Mouse (Mus musculus): ENCODE results near the gene Gm49510. TPM values are rescaled to one million over a fixed set of nuclear protein-coding genes. Genes with fewer than 3 reads are reported as not detected.
A peak's percentile ranks its signal among the peaks of the same experiment; 100 is the strongest.

Gm49510 gene
- polyA plus RNA-seq, 1 experiment from 2014 or later = 0.74 TPM

DNA sequence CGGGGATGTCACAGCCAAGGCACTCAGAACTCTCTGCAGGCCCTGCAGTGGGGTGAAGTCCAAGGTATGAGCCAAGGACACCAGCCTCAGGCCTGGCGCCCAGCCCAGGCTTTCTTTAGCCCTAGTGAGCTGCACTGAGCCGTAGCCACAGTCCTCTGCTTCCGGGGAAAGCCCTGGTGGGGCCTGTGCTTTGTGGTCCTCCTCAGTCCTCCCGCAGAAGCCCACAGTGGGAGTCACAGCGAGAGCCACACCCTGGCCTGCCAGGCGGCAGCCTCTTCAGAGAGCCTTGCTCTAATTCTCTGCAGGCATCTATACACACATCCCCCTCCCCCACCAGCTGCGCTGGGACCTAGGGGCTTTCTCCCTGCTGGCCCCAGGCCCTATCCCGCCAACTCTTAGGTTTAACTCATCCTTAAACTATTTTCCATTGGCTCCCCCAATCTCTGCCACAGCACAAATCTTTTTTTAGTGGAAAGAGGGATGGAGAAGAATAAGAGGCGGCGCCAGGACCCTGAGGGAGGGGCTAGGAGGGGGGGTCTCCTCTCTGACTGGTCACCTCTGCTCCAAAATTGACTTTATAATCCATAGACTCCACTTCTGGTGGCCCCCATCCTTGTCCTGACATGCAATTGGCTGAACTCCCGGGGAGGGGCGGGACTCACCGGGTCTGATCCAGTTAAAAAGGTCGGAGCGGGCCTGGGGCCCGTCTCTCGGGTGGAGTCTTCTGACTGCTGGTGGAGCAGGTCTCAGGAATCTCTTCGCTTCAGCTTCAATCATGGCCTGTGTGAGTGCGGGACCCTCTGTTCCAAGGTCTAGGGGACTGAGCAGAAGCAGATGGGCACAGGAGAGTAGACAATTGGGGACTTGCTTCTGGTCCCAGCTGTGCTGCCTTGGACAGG lies 26.8 kb downstream of the Gm49510 start, which contains the start of gene Lgals1:
Gene Lgals1, plus strand, starts transcription at position 705 of the 899 bp plus-strand sequence.
- WGBS = 8% methylated on average over 20 of the region's 20 CpGs
- Histone ChIP-seq H3K27ac (replicated peaks) (peak within 1 kb of the TSS; percentile 88), H3K36me3 (replicated peaks) (peaks cover 13% of the 10 kb centered on the region), H3K27me3 (replicated peaks; ENCODE audit: low read depth, poor library complexity, severe bottlenecking) (peaks cover 13% of the 10 kb centered on the region), H3K4me1 (peaks cover 50% of the 10 kb centered on the region), H3K4me3 (peak within 1 kb of the TSS; percentile 56), H3K9me3 (no peaks in the 10 kb centered on the region)
- DNase-seq (ENCODE audit: low spot score) = peak; percentile 90

DNA sequence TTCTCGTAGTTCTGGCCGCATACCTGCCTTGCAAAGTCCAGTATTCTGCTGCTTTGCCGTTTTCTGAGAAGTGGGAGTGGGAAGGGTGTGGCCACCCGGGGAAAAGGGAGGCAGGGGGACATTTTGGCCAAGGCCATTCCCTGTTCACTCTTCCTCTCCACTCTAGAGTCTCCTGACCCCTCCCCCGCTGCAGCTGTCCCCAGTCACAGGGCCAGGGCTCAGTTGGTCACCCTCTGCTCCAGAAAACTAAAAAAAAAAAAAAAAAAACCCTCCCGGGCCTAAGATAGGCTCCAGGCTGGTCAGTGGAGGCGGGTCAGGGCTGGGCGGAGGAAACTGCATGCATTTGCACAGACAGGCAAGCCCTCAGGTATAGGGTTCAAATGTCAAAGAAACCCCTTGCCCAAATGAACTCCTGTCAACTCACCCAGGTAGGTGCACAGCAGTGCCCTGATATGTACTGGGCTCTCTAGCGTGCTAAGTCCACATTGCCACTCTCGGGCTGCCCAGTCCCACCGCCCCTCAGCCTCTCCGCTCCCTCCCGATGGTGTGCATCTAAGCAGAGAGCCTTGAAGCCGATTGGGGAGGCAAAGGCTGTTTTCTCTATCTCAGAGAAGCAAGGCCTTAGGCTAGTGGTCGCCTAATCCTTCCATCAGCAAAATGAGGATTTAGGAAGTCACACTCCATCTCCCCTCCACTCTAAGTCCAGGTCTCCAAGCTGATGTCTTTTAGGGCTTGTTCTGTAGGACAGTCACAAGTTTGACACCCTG lies 27.7 kb downstream of the Gm49510 start:
- peaks cover 13% of the 10 kb centered on the region for H3K27me3 ChIP-seq (replicated peaks; ENCODE audit: low read depth, poor library complexity, severe bottlenecking)
- peak overlapping the region; percentile 56 for H3K4me3 ChIP-seq
- WGBS = 18% methylated on average over 15 of the region's 15 CpGs
- H3K36me3 ChIP-seq (replicated peaks) = peaks cover 13% of the 10 kb centered on the region
- peaks cover 50% of the 10 kb centered on the region for H3K4me1 ChIP-seq
- H3K9me3 ChIP-seq = no peaks in the 10 kb centered on the region
- peak overlapping the region; percentile 88 for H3K27ac ChIP-seq (replicated peaks)
- peak; percentile 32 for DNase-seq (ENCODE audit: low spot score)

DNA sequence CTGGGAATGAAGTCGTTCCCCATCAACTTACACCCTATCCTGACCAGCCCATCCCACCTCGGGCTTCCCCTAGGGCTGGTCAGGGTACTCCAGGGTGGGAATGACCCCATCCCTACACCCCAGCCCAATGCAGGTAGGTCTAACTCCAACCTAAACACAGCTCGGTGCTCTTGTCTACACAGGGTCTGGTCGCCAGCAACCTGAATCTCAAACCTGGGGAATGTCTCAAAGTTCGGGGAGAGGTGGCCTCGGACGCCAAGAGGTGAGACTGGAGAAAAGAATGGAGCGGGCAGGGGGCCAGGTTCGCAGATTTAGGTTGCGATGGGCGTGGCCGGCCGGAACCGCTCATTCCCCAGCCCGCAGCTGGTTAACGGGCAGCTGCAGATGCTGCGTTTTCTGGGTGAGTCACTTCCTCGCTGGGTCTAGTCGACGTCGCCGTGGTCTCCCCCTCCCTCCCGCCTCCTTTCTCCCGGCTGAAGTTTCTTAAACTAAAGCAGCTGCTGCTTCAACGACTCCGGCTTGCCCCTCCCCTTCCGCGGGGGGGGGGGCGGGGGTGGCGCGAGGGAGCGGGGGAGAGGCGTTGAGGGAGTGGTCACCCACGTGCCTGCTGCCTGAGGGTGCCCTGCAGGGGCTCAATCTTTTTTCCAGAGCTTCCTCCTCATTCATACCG lies 28.5 kb downstream of the Gm49510 start:
- peak overlapping the region; percentile 56 for H3K4me3 ChIP-seq
- WGBS = under 1% methylated on average over 34 of the region's 35 CpGs
- peaks cover 13% of the 10 kb centered on the region for H3K27me3 ChIP-seq (replicated peaks; ENCODE audit: low read depth, poor library complexity, severe bottlenecking)
- DNase-seq (ENCODE audit: low spot score) = peak; percentile 94
- peaks cover 50% of the 10 kb centered on the region for H3K4me1 ChIP-seq
- no peaks in the 10 kb centered on the region for H3K9me3 ChIP-seq
- peaks cover 13% of the 10 kb centered on the region for H3K36me3 ChIP-seq (replicated peaks)
- H3K27ac ChIP-seq (replicated peaks) = peak overlapping the region; percentile 88

DNA sequence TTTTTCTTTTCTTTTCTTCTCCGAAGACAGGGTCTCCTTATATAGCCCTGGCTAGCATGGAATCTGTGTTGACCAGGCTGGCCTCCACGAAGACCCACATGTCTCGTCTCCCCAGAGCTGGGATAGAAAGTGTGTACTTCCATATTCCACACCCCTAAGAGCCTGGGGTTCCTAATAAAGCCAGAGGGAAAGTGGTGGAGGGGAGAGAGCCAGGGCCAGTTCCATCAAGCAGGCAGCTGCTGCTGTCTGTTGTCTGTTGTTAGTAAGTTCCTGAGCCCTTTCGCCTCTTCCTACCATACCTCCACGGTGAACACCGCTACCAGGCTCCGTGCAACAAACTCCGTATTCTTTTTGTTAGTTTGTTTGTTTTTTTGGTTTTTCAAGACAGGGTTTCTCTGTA lies 29.1 kb downstream of the Gm49510 start:
- Histone ChIP-seq H3K36me3 (replicated peaks) (peaks cover 13% of the 10 kb centered on the region), H3K4me1 (peaks cover 47% of the 10 kb centered on the region), H3K4me3 (peak overlapping the region; percentile 56), H3K27me3 (replicated peaks; ENCODE audit: low read depth, poor library complexity, severe bottlenecking) (peaks cover 13% of the 10 kb centered on the region), H3K27ac (replicated peaks) (peak overlapping the region; percentile 88), H3K9me3 (no peaks in the 10 kb centered on the region)
- 50% methylated on average over 8 of the region's 8 CpGs for whole genome bisulfite sequencing
- DNase-seq (ENCODE audit: low spot score) = no peak

DNA sequence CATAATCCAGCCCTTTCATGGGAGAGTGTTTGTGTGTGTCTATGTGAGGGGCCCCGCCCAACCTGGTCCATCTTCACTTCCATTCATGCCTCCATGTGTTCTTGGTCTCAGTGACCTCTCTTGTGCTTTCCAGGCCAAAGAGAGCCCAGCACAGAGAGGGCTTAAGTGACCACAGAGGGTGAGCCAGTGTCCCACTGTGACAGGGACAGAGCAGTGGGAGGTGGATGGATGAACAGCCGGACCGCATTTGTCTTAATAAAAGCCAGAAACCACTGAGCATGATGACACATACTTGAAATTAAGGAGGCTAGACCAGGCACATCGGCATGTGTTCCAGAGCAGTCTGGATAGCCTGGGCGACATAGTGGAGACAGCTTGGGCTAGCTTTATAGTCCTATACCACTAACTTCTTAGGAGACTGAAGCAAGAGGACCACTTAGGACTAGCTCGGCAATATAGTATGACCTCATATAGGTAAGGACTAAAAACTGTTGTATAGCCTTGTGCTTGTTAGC lies 30.8 kb downstream of the Gm49510 start:
- no peaks in the 10 kb centered on the region for H3K9me3 ChIP-seq
- peaks cover 13% of the 10 kb centered on the region for H3K36me3 ChIP-seq (replicated peaks)
- 82% methylated on average over 6 of the region's 6 CpGs for WGBS
- no peak overlapping the region for H3K4me3 ChIP-seq
- H3K27me3 ChIP-seq (replicated peaks; ENCODE audit: low read depth, poor library complexity, severe bottlenecking) = peaks cover 13% of the 10 kb centered on the region
- no peak overlapping the region for H3K27ac ChIP-seq (replicated peaks)
- no peak for DNase-seq (ENCODE audit: low spot score)
- peaks cover 39% of the 10 kb centered on the region for H3K4me1 ChIP-seq

DNA sequence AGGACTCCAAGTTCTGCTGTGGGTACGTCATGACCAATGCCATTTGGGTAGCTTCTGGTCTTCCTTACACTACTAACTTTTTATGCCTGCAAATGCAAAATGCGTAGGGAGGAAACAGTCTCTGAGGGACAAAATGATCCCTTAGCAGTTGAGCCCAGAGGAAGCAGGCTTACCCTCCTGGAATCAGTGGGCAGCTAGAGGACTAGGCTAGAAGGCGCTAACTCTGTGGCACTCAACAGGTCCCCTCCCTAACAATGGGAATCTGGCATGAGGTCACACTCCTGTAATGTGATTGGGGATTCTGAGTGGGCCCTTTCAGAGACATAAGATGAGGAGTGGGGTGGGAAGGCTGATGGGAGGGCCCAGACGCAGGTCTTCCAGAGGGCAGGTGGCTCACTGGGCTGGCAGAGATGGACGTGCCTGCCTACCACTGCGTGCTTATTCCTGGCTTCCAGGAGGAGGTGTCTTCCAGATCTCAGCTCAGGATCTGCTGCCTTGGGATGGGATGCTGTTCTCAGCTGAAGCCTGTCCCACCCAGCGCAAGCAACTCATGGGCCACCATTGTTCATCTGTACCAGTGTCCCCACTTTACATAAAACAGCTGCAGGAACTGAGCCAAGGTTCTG lies 31.4 kb downstream of the Gm49510 start:
- Histone ChIP-seq H3K9me3 (no peaks in the 10 kb centered on the region), H3K36me3 (replicated peaks) (peaks cover 13% of the 10 kb centered on the region), H3K27ac (replicated peaks) (0 out of 2 replicates have a peak overlapping the region, but pooled peaks have one; percentile 19), H3K4me3 (no peak overlapping the region), H3K27me3 (replicated peaks; ENCODE audit: low read depth, poor library complexity, severe bottlenecking) (peaks cover 13% of the 10 kb centered on the region), H3K4me1 (peaks cover 39% of the 10 kb centered on the region)
- 92% methylated on average over 7 of the region's 7 CpGs for WGBS
- DNase-seq (ENCODE audit: low spot score) = no peak

DNA sequence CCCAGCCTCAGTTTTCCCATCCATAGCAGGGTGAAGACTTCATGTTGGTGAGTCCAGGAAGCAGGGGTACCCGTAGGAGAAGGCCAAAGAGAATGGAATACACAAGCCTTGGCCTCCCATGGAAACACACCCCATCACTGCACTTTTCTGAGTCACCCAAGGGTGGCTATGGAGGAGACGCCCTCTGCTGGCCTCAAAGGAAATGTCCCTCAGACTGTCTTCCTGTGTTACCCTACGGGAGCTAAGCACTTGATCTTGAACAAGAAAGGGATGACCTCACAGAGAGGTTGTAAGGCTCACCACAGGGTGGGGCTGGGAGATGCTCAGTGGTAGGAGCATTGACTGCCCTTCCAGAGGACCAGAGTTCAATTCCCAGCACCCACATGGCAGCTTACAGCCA lies 32.1 kb downstream of the Gm49510 start:
- WGBS = 30% methylated on average over 3 of the region's 3 CpGs

DNA sequence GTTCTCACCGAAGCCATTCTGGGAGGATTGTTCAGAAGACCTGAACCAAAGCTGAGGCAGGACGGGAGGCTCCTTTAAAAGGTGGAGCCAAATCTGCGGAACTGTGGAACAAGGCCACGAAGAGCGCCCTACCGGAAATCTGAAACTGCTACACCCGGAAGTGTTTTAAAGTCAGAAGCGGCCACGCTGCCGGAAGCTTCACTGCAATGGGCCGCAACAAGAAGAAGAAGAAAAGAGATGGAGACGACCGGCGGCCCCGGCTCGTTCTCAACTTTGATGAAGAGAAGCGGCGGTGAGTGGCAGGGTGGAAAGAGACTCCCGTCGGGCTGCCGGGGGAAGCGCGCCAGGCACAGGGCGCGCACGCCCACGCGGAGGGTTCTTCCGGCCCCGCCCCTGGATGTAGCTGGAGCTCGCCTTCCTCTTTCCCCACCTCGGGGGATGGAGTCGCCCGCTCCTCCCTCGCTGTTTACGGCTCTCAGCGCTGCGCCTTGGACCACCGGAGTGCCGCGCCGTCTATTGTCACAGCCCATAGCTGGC lies 35.4 kb downstream of the Gm49510 start, which contains the start of gene Nol12:
Gene Nol12, plus strand, starts transcription at position 150 of the 537 bp plus-strand sequence.
- DNase-seq (ENCODE audit: low spot score) = peak; percentile 90

More for the DNA sequence above, 32.1 kb downstream of the Gm49510 start:
- no peak overlapping the region for H3K27ac ChIP-seq (replicated peaks)
- DNase-seq (ENCODE audit: low spot score) = no peak
- no peak overlapping the region for H3K4me3 ChIP-seq
- H3K36me3 ChIP-seq (replicated peaks) = peaks cover 17% of the 10 kb centered on the region
- peaks cover 12% of the 10 kb centered on the region for H3K27me3 ChIP-seq (replicated peaks; ENCODE audit: low read depth, poor library complexity, severe bottlenecking)
- H3K9me3 ChIP-seq = no peaks in the 10 kb centered on the region
- peaks cover 39% of the 10 kb centered on the region for H3K4me1 ChIP-seq

DNA sequence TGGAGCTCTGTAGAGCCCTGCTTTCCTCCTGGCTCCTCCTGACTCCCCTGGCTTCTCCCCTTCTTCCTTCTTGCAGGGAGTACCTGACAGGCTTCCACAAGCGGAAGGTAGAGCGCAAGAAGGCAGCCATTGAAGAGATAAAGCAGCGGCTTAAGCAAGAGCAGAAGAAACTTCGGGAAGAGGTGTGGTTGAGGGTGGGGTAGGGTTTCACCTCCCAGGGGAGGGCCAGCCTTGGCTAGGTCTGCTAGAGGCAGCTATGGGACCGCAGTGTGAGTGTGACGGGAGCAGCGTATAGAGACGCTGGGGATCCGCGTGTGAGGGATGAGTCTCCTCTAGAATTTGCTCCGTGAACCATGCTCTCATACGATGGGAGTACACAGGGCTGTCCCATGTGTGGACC lies 36.9 kb downstream of the Gm49510 start:
- WGBS = 92% methylated on average over 12 of the region's 12 CpGs
- H3K27ac ChIP-seq (replicated peaks) = peak overlapping the region; percentile 0; the same call in 1 of the 2 replicates
- no peaks in the 10 kb centered on the region for H3K27me3 ChIP-seq (replicated peaks; ENCODE audit: low read depth, poor library complexity, severe bottlenecking)
- H3K36me3 ChIP-seq (replicated peaks) = peaks cover 52% of the 10 kb centered on the region
- H3K4me3 ChIP-seq = peak overlapping the region; percentile 84
- peaks cover 22% of the 10 kb centered on the region for H3K4me1 ChIP-seq
- DNase-seq (ENCODE audit: low spot score) = no peak
- no peaks in the 10 kb centered on the region for H3K9me3 ChIP-seq

More for the DNA sequence above, 35.4 kb downstream of the Gm49510 start, which contains the start of gene Nol12:
- Histone ChIP-seq H3K36me3 (replicated peaks) (peaks cover 42% of the 10 kb centered on the region), H3K9me3 (no peaks in the 10 kb centered on the region), H3K27me3 (replicated peaks; ENCODE audit: low read depth, poor library complexity, severe bottlenecking) (no peaks in the 10 kb centered on the region), H3K4me1 (peaks cover 22% of the 10 kb centered on the region), H3K4me3 (peak within 1 kb of the TSS; percentile 84), H3K27ac (replicated peaks) (peak within 1 kb of the TSS; percentile 91)
- under 1% methylated on average over 42 of the region's 42 CpGs for WGBS

DNA sequence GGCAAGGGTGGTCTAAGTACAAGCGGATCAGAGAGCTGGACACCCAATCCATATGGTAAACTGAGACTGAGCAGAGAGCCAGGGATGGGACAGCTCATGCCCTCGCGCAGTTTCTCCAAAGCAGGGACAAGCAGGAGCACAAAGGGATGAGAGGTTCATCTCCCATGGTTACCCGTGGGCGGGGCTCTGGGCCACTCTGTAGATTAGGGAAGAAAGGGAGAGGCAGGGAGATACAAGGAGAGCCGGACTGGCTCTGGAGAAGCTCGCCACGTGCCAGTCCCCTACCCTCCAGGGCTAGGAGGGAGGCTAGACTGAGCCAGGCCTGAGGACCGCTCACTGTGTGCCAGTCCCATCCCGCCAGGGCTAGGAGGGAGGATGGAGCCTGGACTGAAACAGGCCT lies 37.8 kb downstream of the Gm49510 start:
- no peaks in the 10 kb centered on the region for H3K9me3 ChIP-seq
- no peaks in the 10 kb centered on the region for H3K27me3 ChIP-seq (replicated peaks; ENCODE audit: low read depth, poor library complexity, severe bottlenecking)
- H3K4me1 ChIP-seq = peaks cover 24% of the 10 kb centered on the region
- H3K27ac ChIP-seq (replicated peaks) = no peak overlapping the region
- DNase-seq (ENCODE audit: low spot score) = no peak
- H3K4me3 ChIP-seq = no peak overlapping the region
- WGBS = 92% methylated on average over 10 of the region's 10 CpGs
- peaks cover 61% of the 10 kb centered on the region for H3K36me3 ChIP-seq (replicated peaks)

DNA sequence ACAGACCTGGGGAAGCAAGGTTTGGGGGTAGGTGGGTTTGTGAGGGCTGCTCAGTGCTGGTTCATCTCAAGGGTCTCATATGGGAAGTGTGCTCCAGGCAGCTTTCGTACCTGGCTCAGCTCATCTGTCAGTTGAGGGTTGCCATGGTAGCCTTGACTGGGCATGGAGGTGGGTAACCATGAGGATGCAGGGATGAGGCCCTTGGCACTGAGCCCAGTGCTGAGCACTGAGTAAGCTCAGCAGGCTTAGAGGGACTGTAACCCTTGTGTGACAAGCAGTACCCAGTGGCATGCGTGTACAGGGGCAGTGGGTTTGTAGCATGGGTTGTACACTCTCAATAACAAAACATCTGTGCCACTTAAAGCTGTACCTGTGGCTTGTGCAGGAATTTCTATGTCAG lies 38.5 kb downstream of the Gm49510 start:
- DNase-seq (ENCODE audit: low spot score) = no peak
- Histone ChIP-seq H3K4me1 (peaks cover 31% of the 10 kb centered on the region), H3K9me3 (no peaks in the 10 kb centered on the region), H3K4me3 (no peak overlapping the region), H3K27me3 (replicated peaks; ENCODE audit: low read depth, poor library complexity, severe bottlenecking) (no peaks in the 10 kb centered on the region), H3K36me3 (replicated peaks) (peaks cover 61% of the 10 kb centered on the region), H3K27ac (replicated peaks) (no peak overlapping the region)
- WGBS = 91% methylated on average over 2 of the region's 2 CpGs

Measured in embryonic facial prominence, embryonic 10.5 days (tissue).